Mouse (Mus musculus): Measurements from ENCODE around the gene Wnt10a.

The Wnt10a gene

GRCm38 (mm10) chr1:74791249-74791648 lies at the start of gene Wnt10a:
Gene Wnt10a, plus strand, starts transcription at chr1:74791516.
- DNase-seq (ENCODE audit: low read depth) = no peak

DNA sequence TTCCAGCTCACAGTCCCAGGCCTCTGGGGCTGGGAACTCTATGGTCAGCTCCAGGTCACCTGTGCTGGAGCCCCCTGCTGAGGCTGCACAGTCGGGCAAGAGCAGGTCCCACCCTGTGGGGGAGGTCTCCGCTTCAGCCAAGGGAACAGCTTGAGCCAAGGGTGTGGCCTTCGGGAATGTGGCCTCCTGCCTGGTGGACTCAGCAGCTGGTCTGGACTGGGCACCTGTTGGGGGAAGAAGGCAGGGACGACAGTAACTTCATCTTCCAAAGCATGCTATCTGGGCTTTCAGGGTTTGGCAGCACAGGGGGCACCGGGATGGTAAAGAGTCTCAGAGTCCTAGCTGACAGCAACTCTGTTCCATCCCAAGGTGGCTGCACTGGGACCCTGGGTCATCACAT lies 44.0 kb upstream of the Wnt10a start:
- DNase-seq (ENCODE audit: low read depth) = no peak

DNA sequence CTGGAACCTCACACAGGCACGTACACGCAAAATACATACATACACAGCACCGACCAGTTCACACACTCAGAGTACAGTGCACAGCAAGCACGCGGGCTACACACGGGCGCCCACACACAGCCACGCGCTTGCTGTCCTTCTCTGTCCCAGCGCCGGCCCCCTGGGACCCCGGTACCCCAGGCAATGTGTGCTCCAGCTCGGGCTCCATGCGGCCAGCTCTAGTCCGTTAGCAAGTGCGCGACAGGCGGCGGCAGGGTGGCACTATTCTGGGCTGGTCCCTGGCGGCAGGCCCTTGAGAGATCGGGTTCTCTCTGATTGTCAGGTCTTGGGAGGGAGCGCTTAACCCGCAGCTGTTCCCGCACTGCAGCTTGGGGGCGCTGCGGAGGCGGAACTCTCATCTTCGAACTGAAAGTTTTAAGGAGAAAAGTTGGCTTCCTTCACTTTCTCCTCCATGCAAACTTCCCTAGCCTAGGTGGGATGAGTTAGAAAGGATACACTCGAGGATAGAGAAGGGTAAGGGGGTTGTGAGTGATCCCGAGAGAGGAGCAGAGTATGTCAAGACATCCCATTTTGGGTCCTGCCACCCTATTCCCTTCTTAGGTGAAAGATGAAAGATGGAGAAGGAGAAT lies 42.6 kb upstream of the Wnt10a start, which contains the start of gene Prkag3:
Gene Prkag3, minus strand, starts transcription at position 579 of the 629 bp plus-strand sequence.
- DNase-seq (ENCODE audit: low read depth) = peak; percentile 34

DNA sequence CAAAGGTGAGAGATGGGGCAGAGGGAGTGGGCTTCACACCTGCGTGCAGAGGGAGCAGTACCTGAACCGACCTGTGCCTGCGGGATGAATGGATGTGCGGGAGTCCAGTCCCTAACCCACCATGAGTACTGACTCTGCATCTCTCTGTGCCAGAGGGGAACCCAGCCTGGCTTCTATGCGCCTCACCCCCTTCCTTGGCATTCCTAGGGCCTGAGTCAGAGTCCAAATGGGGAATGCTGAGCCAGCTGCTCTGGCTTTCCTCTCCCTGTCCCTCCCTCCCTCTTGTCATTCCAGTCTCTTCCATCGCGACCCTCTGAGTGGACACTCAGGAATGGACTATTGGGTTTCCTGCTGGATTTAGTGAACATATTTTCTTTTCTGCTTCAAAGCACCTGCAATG lies 42.0 kb upstream of the Wnt10a start:
- DNase-seq (ENCODE audit: low read depth) = no peak

- no peak for DNase-seq (ENCODE audit: low read depth)
These were observed 40.6 kb upstream of the Wnt10a start for GRCm38 (mm10) chr1:74750683-74751082.

DNA sequence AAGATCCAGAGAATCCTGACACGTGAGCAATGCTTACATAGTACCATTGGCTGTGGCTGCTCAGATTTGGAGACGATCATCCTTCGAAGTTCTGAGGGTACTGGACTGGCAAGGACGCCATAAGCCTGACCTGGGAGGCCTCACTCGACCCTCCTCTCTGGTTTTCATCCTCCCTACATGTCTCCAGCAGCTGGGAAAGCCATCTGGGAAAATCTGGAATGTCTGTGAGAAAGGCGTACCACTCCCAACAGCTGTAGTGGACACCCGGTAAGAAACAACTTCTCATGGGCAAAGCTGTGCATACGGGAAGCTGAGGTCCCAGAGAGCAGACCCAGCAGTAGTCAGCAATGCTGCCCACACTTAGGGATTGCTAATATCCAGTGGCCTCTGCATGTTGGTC lies 39.2 kb upstream of the Wnt10a start:
- DNase-seq (ENCODE audit: low read depth) = no peak

DNA sequence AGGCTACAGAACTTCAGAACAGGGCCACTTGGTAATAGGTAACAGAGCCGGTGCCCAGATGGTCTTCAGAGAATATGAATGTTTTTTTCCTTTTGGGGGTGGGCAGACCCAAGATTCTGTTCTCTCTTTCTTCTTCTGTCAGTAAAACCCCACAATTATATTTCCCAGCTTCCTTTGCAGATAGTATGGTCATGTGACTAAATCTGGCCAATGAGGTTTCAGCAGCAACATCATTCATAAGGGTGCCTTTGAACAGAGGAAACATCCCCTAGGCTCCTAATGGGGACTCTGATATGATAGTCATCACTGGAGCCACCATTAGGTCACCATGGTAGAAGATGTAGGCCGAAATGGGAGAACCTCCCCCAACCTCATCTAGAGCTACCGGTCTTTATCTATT lies 38.5 kb upstream of the Wnt10a start:
- no peak for DNase-seq (ENCODE audit: low read depth)

DNA sequence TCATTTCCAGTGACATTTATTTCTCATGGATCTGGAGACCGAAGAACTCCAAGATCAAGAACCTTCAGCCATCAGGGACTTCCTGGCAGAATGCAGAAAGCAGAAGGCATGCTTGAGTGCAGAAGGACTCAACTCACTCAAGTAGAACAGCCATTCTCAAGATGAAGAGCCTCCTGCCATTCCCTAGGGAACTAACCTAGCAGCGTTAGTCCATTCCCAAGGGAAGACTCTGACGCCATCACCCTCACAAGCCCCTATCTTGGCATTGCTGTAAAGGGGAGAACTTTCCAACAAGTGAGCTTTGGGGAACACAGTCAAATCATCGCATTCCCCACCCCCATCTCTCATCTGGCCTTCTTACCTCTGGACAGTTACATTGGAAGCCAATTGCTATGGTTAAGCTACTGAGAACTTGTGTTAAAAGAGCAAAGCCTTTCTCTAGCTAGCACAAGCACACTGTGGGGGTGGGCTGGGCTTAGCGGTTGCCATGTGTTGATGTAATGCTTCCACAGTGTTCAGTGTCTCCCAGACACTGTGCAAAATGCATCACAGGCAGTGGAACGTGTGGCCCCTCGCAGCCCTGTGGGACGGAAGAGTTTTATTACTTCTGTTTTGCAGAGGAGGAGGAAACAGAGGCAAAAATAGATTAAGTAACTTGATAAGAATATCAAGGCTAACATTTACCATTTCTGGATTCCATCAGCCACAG lies 37.9 kb upstream of the Wnt10a start:
- DNase-seq (ENCODE audit: low read depth) = no peak

- no peak for DNase-seq (ENCODE audit: low read depth)
These were observed 37.0 kb upstream of the Wnt10a start for GRCm38 (mm10) chr1:74754175-74754785.

DNA sequence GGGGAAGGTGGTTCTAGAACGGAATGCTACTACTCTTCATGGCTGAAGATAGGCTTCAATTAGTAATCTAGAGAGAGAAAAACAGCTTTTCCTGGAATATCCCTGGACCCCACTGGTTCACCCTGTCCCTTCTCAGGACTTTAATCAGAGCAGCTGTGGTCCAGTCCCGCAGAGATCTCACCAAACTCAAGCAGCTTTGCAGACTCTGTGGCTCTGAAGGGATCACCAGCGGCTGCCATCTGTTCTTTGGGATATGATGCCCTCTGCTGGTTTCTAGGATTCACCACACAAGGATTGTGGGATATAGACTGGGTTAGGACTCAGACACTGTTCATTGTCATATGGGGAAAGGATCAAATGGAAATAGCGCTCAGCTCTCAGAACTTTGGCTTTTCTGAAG lies 31.5 kb upstream of the Wnt10a start:
- DNase-seq (ENCODE audit: low read depth) = no peak

GRCm38 (mm10) chr1:74763081-74763480 lies 28.2 kb upstream of the Wnt10a start:
- DNase-seq (ENCODE audit: low read depth) = peak; percentile 69

DNA sequence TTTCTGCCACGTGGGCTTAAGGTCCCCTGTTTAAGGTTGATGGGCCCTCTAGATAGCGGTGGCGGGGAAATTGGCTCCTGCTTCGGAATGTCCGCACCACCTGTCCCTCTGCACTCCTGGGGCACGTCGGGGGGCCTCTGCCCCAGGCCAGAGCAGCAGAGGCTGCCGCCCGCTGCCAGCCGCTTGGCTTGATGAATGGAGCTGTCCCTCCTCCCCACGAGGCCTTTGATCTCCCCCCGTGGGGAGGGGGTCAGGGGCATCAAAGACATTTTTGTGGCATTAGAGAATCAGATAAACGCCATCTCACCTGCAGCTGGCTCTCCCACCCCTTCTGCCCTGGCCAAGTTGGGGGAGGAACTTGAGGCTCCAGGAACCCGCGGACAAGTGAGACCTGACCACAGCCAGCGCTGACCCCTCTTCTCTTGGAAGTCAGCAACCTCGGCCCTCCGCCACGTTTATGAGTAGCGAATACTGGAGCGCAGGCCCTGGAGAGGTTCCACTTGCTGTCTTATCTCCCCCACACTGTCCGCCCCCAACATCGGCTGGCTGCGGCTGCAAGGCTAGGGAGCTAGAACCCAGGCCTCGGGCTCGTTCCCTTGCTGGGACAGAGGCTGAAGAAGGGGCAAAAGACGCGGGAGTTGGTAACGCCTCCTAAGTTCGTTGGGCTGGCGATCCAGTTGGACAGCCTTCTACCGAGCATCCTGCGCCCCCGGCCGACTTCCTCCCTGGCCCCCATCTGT lies 20.4 kb upstream of the Wnt10a start:
- no peak for DNase-seq (ENCODE audit: low read depth)

GRCm38 (mm10) chr1:74771467-74771844 lies 19.9 kb upstream of the Wnt10a start:
- DNase-seq (ENCODE audit: low read depth) = no peak

GRCm38 (mm10) chr1:74771845-74771930 lies 19.6 kb upstream of the Wnt10a start, which contains the start of gene Wnt6:
Gene Wnt6, plus strand, starts transcription at chr1:74771892.
- no peak for DNase-seq (ENCODE audit: low read depth)

- DNase-seq (ENCODE audit: low read depth) = no peak
These were observed 19.2 kb upstream of the Wnt10a start for GRCm38 (mm10) chr1:74771931-74772620.

- DNase-seq (ENCODE audit: low read depth) = peak; percentile 53
These were observed 18.2 kb upstream of the Wnt10a start for GRCm38 (mm10) chr1:74773136-74773535.

GRCm38 (mm10) chr1:74774062-74774461 lies 17.3 kb upstream of the Wnt10a start:
- no peak for DNase-seq (ENCODE audit: low read depth)

DNA sequence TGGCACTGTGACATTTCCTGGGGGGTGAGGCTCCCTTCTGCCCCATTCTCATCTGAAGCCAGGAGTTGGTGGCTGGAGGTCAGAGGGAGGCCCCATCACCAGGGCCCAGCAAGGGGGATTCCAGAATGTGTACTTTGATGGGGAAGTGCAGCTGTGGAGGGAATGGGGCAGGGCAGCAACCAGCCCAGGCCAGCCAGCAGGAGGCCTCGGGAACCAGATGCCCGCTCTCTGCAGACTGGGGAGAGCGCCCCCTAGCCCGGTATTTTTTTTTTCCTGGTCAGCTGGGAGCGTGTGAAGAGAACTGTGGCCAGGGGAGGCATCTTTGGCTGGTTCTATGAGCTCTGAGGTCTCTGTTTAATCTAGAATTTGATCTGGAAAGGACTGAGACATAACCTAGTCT lies 15.5 kb upstream of the Wnt10a start:
- no peak for DNase-seq (ENCODE audit: low read depth)

GRCm38 (mm10) chr1:74778934-74779486 lies 12.3 kb upstream of the Wnt10a start:
- DNase-seq (ENCODE audit: low read depth) = no peak

- DNase-seq (ENCODE audit: low read depth) = no peak
These were observed 9.3 kb upstream of the Wnt10a start for GRCm38 (mm10) chr1:74782045-74782444.

DNA sequence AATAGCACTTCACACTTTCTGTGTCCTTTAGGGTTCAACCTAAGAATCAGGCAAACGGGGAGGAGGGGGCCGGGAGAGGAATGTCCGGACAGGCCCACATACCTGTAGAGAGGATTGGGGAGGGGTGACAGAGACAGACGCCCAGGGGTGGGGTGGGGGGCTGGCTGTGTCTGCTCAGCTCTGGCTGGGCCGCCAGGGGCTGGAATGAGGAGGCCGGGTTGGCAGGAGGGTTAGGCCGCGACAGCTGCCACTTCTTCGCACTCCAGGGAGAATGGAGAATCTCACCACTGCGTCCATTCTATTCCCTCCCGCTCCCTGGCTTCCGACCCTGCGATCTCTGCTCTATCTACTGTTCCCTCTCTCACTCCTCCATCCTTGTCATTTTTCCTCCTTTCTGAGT lies 7.8 kb upstream of the Wnt10a start:
- DNase-seq (ENCODE audit: low read depth) = no peak

DNA sequence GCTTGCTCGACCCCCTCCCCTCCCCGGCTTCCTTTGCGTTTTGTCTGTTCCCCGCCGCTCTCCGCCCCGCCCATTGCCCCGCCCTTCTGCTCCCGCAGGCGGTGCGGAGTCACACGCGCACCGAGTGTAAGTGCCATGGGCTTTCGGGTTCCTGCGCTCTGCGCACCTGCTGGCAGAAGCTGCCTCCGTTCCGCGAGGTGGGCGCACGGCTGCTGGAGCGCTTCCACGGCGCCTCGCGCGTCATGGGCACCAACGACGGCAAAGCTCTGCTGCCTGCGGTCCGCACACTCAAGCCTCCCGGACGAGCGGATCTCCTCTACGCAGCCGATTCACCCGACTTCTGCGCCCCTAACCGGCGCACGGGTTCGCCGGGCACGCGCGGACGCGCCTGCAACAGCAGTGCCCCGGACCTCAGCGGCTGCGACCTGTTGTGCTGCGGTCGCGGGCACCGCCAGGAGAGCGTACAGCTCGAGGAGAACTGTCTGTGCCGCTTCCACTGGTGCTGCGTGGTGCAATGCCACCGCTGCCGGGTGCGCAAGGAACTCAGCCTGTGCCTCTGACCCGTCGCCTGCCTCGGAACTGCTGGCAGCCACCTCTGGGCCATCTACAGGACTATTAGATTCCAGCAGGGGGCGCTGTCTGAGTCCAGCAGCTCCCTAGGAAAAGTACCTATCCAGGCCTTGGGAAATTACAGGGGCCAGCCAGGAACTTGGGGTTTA lies 7.1 kb upstream of the Wnt10a start:
- DNase-seq (ENCODE audit: low read depth) = peak; percentile 16
